ENCODE assay signal across 9 mouse cellular contexts in the genomic region with DNA sequence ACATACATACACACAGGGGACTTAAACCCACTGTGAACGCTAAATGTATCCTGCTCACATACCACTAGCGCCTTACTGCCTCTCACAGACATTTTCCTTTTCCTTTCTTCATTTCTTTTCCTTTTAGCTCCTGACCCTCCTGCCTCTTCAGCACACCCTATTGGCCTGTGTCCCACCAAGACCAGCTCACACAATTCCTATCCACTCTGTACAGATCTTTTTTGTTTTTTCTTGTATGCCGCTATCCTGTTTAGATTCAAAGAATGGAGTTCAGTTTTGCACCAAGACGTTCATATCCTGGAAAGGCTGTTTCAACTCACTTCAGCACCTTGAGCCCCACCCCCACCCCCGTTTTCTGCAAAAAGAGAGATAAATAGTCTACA. TPM values are rescaled to one million over a fixed set of nuclear protein-coding genes. Genes with fewer than 3 reads are reported as not detected.
DNase-seq lines count a peak whose midpoint lies in the region; ATAC-seq and TF ChIP-seq lines count a peak whose summit lies in the region.
"Had no signal": no experiment of that assay in that cellular context is flagged by ENCODE, and none has a peak within 500 bp of the region (broad histone marks: within the 10 kb centered on the region; RNA-seq: fewer than 3 reads in every experiment).

No protein-coding gene starts in this region.

- no peak for TF ChIP-seq POLR2A in small intestine, adult 2 months (IDR thresholded peaks at IDR 0.05; ENCODE audit: low read depth, low read length)

- H3K4me1 ChIP-seq in liver, embryonic 11.5 days (replicated peaks; ENCODE audit: control insufficient read depth, insufficient read depth, low read length) = peaks cover 5% of the 10 kb centered on the region
- H3K4me1 ChIP-seq in liver, embryonic 12.5 days = peaks cover 12% of the 10 kb centered on the region
- H3K4me1 ChIP-seq in forebrain, embryonic 13.5 days = peaks cover 55% of the 10 kb centered on the region
- H3K4me1 ChIP-seq in intestine, embryonic 16.5 days (ENCODE audit: control insufficient read depth, insufficient read depth, low read length) = peaks cover 49% of the 10 kb centered on the region
- H3K4me1 ChIP-seq in small intestine, adult 2 months (ENCODE audit: control insufficient read depth, insufficient read depth, insufficient read length, low read length) = peaks cover 18% of the 10 kb centered on the region

- ATAC-seq in liver, embryonic 11.5 days (replicated peaks; ENCODE audit: low FRiP score) = no peak
- ATAC-seq in liver, embryonic 12.5 days = no peak
- ATAC-seq in forebrain, embryonic 13.5 days = no peak
- ATAC-seq in intestine, embryonic 16.5 days = no peak

- no peak overlapping the region for H3K27ac ChIP-seq in liver, embryonic 11.5 days (ENCODE audit: low read depth, low read length)
- no peak overlapping the region for H3K27ac ChIP-seq in liver, embryonic 12.5 days
- peak overlapping the region; percentile 99 for H3K27ac ChIP-seq in forebrain, embryonic 13.5 days
- peak overlapping the region; percentile 80 for H3K27ac ChIP-seq in intestine, embryonic 16.5 days (ENCODE audit: low read length)
- H3K27ac ChIP-seq in small intestine, adult 2 months (ENCODE audit: insufficient read depth, low read depth, low read length) = peak overlapping the region; percentile 39
- H3K27ac ChIP-seq: liver, embryonic 13.5 days had no signal

- H3K27me3 ChIP-seq in liver, embryonic 11.5 days (replicated peaks; ENCODE audit: control insufficient read depth, insufficient read depth, low read length) = peaks cover 67% of the 10 kb centered on the region
- H3K27me3 ChIP-seq in liver, embryonic 12.5 days (replicated peaks) = peaks cover 79% of the 10 kb centered on the region
- no peaks in the 10 kb centered on the region for H3K27me3 ChIP-seq in forebrain, embryonic 13.5 days
- H3K27me3 ChIP-seq in intestine, embryonic 16.5 days (replicated peaks; ENCODE audit: control insufficient read depth, insufficient read depth, low read length) = no peaks in the 10 kb centered on the region
- no peaks in the 10 kb centered on the region for H3K27me3 ChIP-seq in small intestine, adult 2 months (ENCODE audit: control insufficient read depth, insufficient read depth, low read length)

- H3K9ac ChIP-seq in liver, embryonic 11.5 days (ENCODE audit: low read depth, low read length) = no peak overlapping the region
- no peak overlapping the region for H3K9ac ChIP-seq in liver, embryonic 12.5 days
- H3K9ac ChIP-seq in forebrain, embryonic 13.5 days = peak overlapping the region; percentile 97
- H3K9ac ChIP-seq in intestine, embryonic 16.5 days (ENCODE audit: low read depth, low read length) = peak overlapping the region; percentile 53; the same call in 1 of the 2 replicates
- H3K9ac ChIP-seq: liver, embryonic 13.5 days had no signal

- peaks cover 3% of the 10 kb centered on the region; the same call in 1 of the 2 replicates for H3K9me3 ChIP-seq in liver, embryonic 11.5 days (ENCODE audit: control insufficient read depth, low read length)
- H3K9me3 ChIP-seq in liver, embryonic 12.5 days (replicated peaks) = no peaks in the 10 kb centered on the region
- peaks cover 6% of the 10 kb centered on the region for H3K9me3 ChIP-seq in forebrain, embryonic 13.5 days (replicated peaks)
- no peaks in the 10 kb centered on the region for H3K9me3 ChIP-seq in intestine, embryonic 16.5 days (ENCODE audit: control insufficient read depth, low read length)

- H3K36me3 ChIP-seq in liver, embryonic 11.5 days (ENCODE audit: control insufficient read depth, insufficient read depth, low read length) = peaks cover 2% of the 10 kb centered on the region; the same call in 1 of the 2 replicates
- no peaks in the 10 kb centered on the region; the same call in 1 of the 2 replicates for H3K36me3 ChIP-seq in liver, embryonic 12.5 days
- peaks cover 20% of the 10 kb centered on the region for H3K36me3 ChIP-seq in forebrain, embryonic 13.5 days (ENCODE audit: poor library complexity, severe bottlenecking)
- H3K36me3 ChIP-seq in intestine, embryonic 16.5 days (ENCODE audit: control insufficient read depth, insufficient read depth, low read length) = peaks cover 6% of the 10 kb centered on the region; the same call in 1 of the 2 replicates
- H3K36me3 ChIP-seq in small intestine, adult 2 months (ENCODE audit: control insufficient read depth, insufficient read depth, low read length) = peaks cover 4% of the 10 kb centered on the region
- H3K36me3 ChIP-seq: liver, embryonic 13.5 days had no signal

- WGBS in liver, embryonic 11.5 days = 35% methylated on average over 5 of the region's 5 CpGs
- 35% methylated on average over 5 of the region's 5 CpGs for WGBS in liver, embryonic 12.5 days (ENCODE audit: insufficient replicate concordance)
- WGBS in forebrain, embryonic 13.5 days = 6% methylated on average over 5 of the region's 5 CpGs
- WGBS in intestine, embryonic 16.5 days = 31% methylated on average over 5 of the region's 5 CpGs
- WGBS in small intestine, adult 2 months = 59% methylated on average over 5 of the region's 5 CpGs

- DNase-seq in liver, embryonic 11.5 days (ENCODE audit: low spot score) = no peak
- no peak for DNase-seq in right cerebral cortex, postnatal 36 days (ENCODE audit: low spot score in 2 of 2)
- DNase-seq in thymus, postnatal 36 days = no peak
- DNase-seq: liver, embryonic 13.5 days had no signal

- H3K4me2 ChIP-seq in liver, embryonic 11.5 days = peak overlapping the region; percentile 46
- no peak overlapping the region for H3K4me2 ChIP-seq in liver, embryonic 12.5 days
- peak overlapping the region; percentile 88 for H3K4me2 ChIP-seq in forebrain, embryonic 13.5 days
- H3K4me2 ChIP-seq in intestine, embryonic 16.5 days (ENCODE audit: low read depth, low read length) = peak overlapping the region; percentile 80

- TF ChIP-seq CTCF in small intestine, adult 2 months (IDR thresholded peaks at IDR 0.05; ENCODE audit: extremely low read depth, insufficient read length, insufficient replicate concordance, low read depth, low read length) = no peak

- H3K4me3 ChIP-seq in liver, embryonic 11.5 days (ENCODE audit: low read depth, low read length) = no peak overlapping the region
- no peak overlapping the region for H3K4me3 ChIP-seq in liver, embryonic 12.5 days
- H3K4me3 ChIP-seq in forebrain, embryonic 13.5 days = peak overlapping the region; percentile 79
- H3K4me3 ChIP-seq in intestine, embryonic 16.5 days (ENCODE audit: low read length) = peak overlapping the region; percentile 44
- H3K4me3 ChIP-seq in small intestine, adult 2 months (ENCODE audit: low read depth, low read length) = no peak overlapping the region
- H3K4me3 ChIP-seq: liver, embryonic 13.5 days had no signal

RNA-seq across cellular contexts. Expression of a gene that starts 5.9 kb away (rescaled TPM):
- 13.2 and 15.9 TPM in 2 replicates for polyA plus RNA-seq in liver, embryonic 11.5 days (2014; fragmentation: Nextera tagmentation; extraction: Ambion mirVana)
- polyA plus RNA-seq in liver, embryonic 12.5 days (2016; fragmentation: Nextera tagmentation; extraction: Ambion mirVana) = 5.7 and 6.1 TPM in 2 replicates
- polyA plus RNA-seq in forebrain, embryonic 13.5 days (2015; fragmentation: Nextera tagmentation; extraction: Ambion mirVana) = 153 and 169 TPM in 2 replicates
- 54.1 and 57.1 TPM in 2 replicates for polyA plus RNA-seq in intestine, embryonic 16.5 days (2015; fragmentation: Nextera tagmentation; extraction: Ambion mirVana)
- 51.9 and 76.9 TPM in 2 replicates for polyA plus RNA-seq in small intestine, adult 2 months (2012; rRNA removed)

RNA-seq across cellular contexts. Expression of a gene that starts 25.0 kb away (rescaled TPM):
- 55.3 and 58.6 TPM in 2 replicates for polyA plus RNA-seq in liver, embryonic 11.5 days (2014; fragmentation: Nextera tagmentation; extraction: Ambion mirVana)
- polyA plus RNA-seq in liver, embryonic 12.5 days (2016; fragmentation: Nextera tagmentation; extraction: Ambion mirVana) = 38.3 and 44.0 TPM in 2 replicates
- 36.3 and 42.6 TPM in 2 replicates for polyA plus RNA-seq in forebrain, embryonic 13.5 days (2015; fragmentation: Nextera tagmentation; extraction: Ambion mirVana)
- 41.9 and 45.1 TPM in 2 replicates for polyA plus RNA-seq in intestine, embryonic 16.5 days (2015; fragmentation: Nextera tagmentation; extraction: Ambion mirVana)
- 11.0 and 17.2 TPM in 2 replicates for polyA plus RNA-seq in small intestine, adult 2 months (2012; rRNA removed)

RNA-seq across cellular contexts. Expression of a gene that starts 31.1 kb away (rescaled TPM):
- polyA plus RNA-seq in liver, embryonic 11.5 days (2014; fragmentation: Nextera tagmentation; extraction: Ambion mirVana) = 18.8 and 20.6 TPM in 2 replicates
- 10.7 and 11.8 TPM in 2 replicates for polyA plus RNA-seq in liver, embryonic 12.5 days (2016; fragmentation: Nextera tagmentation; extraction: Ambion mirVana)
- polyA plus RNA-seq in forebrain, embryonic 13.5 days (2015; fragmentation: Nextera tagmentation; extraction: Ambion mirVana) = 12.7 and 17.0 TPM in 2 replicates
- polyA plus RNA-seq in intestine, embryonic 16.5 days (2015; fragmentation: Nextera tagmentation; extraction: Ambion mirVana) = 19.3 and 22.8 TPM in 2 replicates
- 18.2 and 26.5 TPM in 2 replicates for polyA plus RNA-seq in small intestine, adult 2 months (2012; rRNA removed)

RNA-seq across cellular contexts. Expression of a gene that starts 55.0 kb away (rescaled TPM):
- polyA plus RNA-seq in liver, embryonic 11.5 days (2014; fragmentation: Nextera tagmentation; extraction: Ambion mirVana) = 0.09 and 0.18 TPM in 2 replicates
- 0.05 TPM in 1 of 2 replicates, not detected in the other for polyA plus RNA-seq in liver, embryonic 12.5 days (2016; fragmentation: Nextera tagmentation; extraction: Ambion mirVana)
- polyA plus RNA-seq in forebrain, embryonic 13.5 days (2015; fragmentation: Nextera tagmentation; extraction: Ambion mirVana) = 0.06 TPM in 1 of 2 replicates, not detected in the other
- 0.20 and 0.21 TPM in 2 replicates for polyA plus RNA-seq in intestine, embryonic 16.5 days (2015; fragmentation: Nextera tagmentation; extraction: Ambion mirVana)
- 0.23 and 85.7 TPM in 2 replicates for polyA plus RNA-seq in small intestine, adult 2 months (2012; rRNA removed)
- polyA plus RNA-seq: gonadal fat pad, adult 2 months had no signal

Comparison
In these comparisons a context has a peak if more than half of its experiments do, and no peak if none do; other contexts are left out.
1. H3K27ac ChIP-seq: peak in forebrain, embryonic 13.5 days (single experiment), intestine, embryonic 16.5 days (single experiment) and small intestine, adult 2 months (single experiment); none in liver, embryonic 11.5 days (single experiment) and liver, embryonic 12.5 days (single experiment).
2. H3K4me3 ChIP-seq: peak in forebrain, embryonic 13.5 days (single experiment) and intestine, embryonic 16.5 days (single experiment); none in liver, embryonic 11.5 days (single experiment), liver, embryonic 12.5 days (single experiment) and small intestine, adult 2 months (single experiment).
3. H3K9ac ChIP-seq: peak in forebrain, embryonic 13.5 days (single experiment) and intestine, embryonic 16.5 days (single experiment); none in liver, embryonic 11.5 days (single experiment) and liver, embryonic 12.5 days (single experiment).